Comparison of ENCODE assay signal across 13 mouse cellular contexts in the genomic region with DNA sequence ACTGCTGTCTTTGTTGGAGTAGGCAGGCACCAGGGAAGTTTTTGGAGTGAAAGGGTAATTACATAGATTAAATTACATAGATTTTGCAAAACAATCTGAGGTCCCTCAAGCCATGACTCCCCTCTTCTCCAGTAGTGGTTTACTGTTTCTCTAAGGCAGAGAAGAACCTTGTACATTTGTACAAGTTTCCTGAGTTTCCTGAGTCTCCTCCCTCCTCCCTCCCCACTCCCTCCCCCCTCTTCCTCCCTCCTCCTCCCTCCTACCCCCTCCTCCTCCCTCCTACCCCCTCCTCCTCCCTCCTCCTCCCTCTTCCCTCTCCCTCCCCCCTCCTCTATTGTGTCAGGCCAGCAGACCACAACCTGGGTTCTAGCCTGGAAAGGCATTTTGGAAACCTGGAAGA.
"Had no signal": no experiment of that assay in that cellular context is flagged by ENCODE, and none has a peak within 500 bp of the region (broad histone marks: within the 10 kb centered on the region; RNA-seq: fewer than 3 reads in every experiment).

No protein-coding gene starts in this region.

- H3K9ac ChIP-seq: limb, embryonic 15.5 days; liver, embryonic 12.5 days; lung, embryonic 14.5 days; midbrain, embryonic 12.5 days; neural tube, embryonic 13.5 days had no signal

- H3K36me3 ChIP-seq: limb, embryonic 15.5 days; liver, embryonic 12.5 days; midbrain, embryonic 12.5 days had no signal

- H3K4me2 ChIP-seq: limb, embryonic 15.5 days; liver, embryonic 12.5 days; lung, embryonic 14.5 days; midbrain, embryonic 12.5 days; neural tube, embryonic 13.5 days had no signal

- H3K4me3 ChIP-seq: left cerebral cortex, adult 2 months; limb, embryonic 15.5 days; liver, embryonic 12.5 days; midbrain, embryonic 12.5 days; neural tube, embryonic 13.5 days had no signal

- H3K4me1 ChIP-seq: limb, embryonic 15.5 days had no signal

- H3K27me3 ChIP-seq: limb, embryonic 15.5 days; liver, embryonic 12.5 days; midbrain, embryonic 12.5 days; neural tube, embryonic 13.5 days had no signal

- DNase-seq: kidney, adult 2 months; kidney, postnatal 10 days; lung, embryonic 14.5 days; lung, postnatal 14 days; right cerebral cortex, adult 18-20 months; right cerebral cortex, postnatal 25 days; thymus, postnatal 14 days had no signal

- H3K27ac ChIP-seq: left cerebral cortex, adult 2 months; limb, embryonic 15.5 days; liver, embryonic 12.5 days; midbrain, embryonic 12.5 days; neural tube, embryonic 13.5 days had no signal

- ATAC-seq: liver, embryonic 12.5 days; midbrain, embryonic 16.5 days had no signal

- H3K9me3 ChIP-seq: limb, embryonic 15.5 days; liver, embryonic 12.5 days; midbrain, embryonic 12.5 days; neural tube, embryonic 13.5 days had no signal
